Mouse (Mus musculus): ENCODE results near the gene Pde1a. TPM values are rescaled to one million over a fixed set of nuclear protein-coding genes. Genes with fewer than 3 reads are reported as not detected.

Gene Pde1a
- polyA plus RNA-seq, 1 experiment from 2014 or later: 36.9 TPM

- H3K27me3 ChIP-seq (ENCODE audit: control insufficient read depth, insufficient read depth, low read length): no peaks in the 10 kb centered on the region
- no peak overlapping the region for H3K27ac ChIP-seq (replicated peaks in 1 of 2; ENCODE audit: control insufficient read depth in 1 of 2, insufficient read depth in 1 of 2, low read depth in 2 of 2, low read length in 2 of 2)
- no peaks in the 10 kb centered on the region for H3K9me3 ChIP-seq (ENCODE audit: control insufficient read depth, low read length)
- H3K4me1 ChIP-seq (ENCODE audit: control insufficient read depth in 2 of 2, insufficient read depth in 2 of 2, low read length in 2 of 2): peaks cover 4 to 20% of the 10 kb centered on the region in 2 experiments
- ATAC-seq (ENCODE audit: insufficient number of reproducible peaks, insufficient read depth, low FRiP score, low read depth): no peak
- WGBS: 64% methylated on average over 4 of the region's 4 CpGs
- H3K4me2 ChIP-seq (ENCODE audit: low read length): no peak overlapping the region
- H3K4me3 ChIP-seq (ENCODE audit: control insufficient read depth in 1 of 2, insufficient read depth in 1 of 2, low read depth in 1 of 2, low read length in 2 of 2): no peak overlapping the region
- no peaks in the 10 kb centered on the region for H3K36me3 ChIP-seq (ENCODE audit: control insufficient read depth, insufficient read depth, low read length)
- no peak overlapping the region for H3K9ac ChIP-seq (ENCODE audit: low read length)
Observed at GRCm38 (mm10) chr2:79964964-79965363, 164.3 kb downstream of the Pde1a start.

GRCm38 (mm10) chr2:79961421-79961820 lies 167.8 kb downstream of the Pde1a start:
- no peak for ATAC-seq (ENCODE audit: insufficient number of reproducible peaks, insufficient read depth, low FRiP score, low read depth)
- WGBS: 89% methylated on average over 4 of the region's 4 CpGs
- Histone ChIP-seq H3K4me1 (ENCODE audit: control insufficient read depth in 2 of 2, insufficient read depth in 2 of 2, low read length in 2 of 2) (peaks cover 0 to 7% of the 10 kb centered on the region in 2 experiments; a peak in 3 of 4 replicates), H3K36me3 (ENCODE audit: control insufficient read depth, insufficient read depth, low read length) (no peaks in the 10 kb centered on the region), H3K9me3 (ENCODE audit: control insufficient read depth, low read length) (no peaks in the 10 kb centered on the region), H3K4me2 (ENCODE audit: low read length) (no peak overlapping the region), H3K9ac (ENCODE audit: low read length) (no peak overlapping the region), H3K4me3 (ENCODE audit: control insufficient read depth in 1 of 2, insufficient read depth in 1 of 2, low read depth in 1 of 2, low read length in 2 of 2) (no peak overlapping the region), H3K27me3 (ENCODE audit: control insufficient read depth, insufficient read depth, low read length) (no peaks in the 10 kb centered on the region), H3K27ac (replicated peaks in 1 of 2; ENCODE audit: control insufficient read depth in 1 of 2, insufficient read depth in 1 of 2, low read depth in 2 of 2, low read length in 2 of 2) (no peak overlapping the region)

- no peaks in the 10 kb centered on the region for H3K27me3 ChIP-seq (ENCODE audit: control insufficient read depth, insufficient read depth, low read length)
- H3K4me3 ChIP-seq (ENCODE audit: control insufficient read depth in 1 of 2, insufficient read depth in 1 of 2, low read depth in 1 of 2, low read length in 2 of 2): no peak overlapping the region
- H3K4me1 ChIP-seq (ENCODE audit: control insufficient read depth in 2 of 2, insufficient read depth in 2 of 2, low read length in 2 of 2): no peaks in the 10 kb centered on the region
- H3K36me3 ChIP-seq (ENCODE audit: control insufficient read depth, insufficient read depth, low read length): no peaks in the 10 kb centered on the region
- WGBS: 78% methylated on average over 6 of the region's 6 CpGs
- H3K27ac ChIP-seq (replicated peaks in 1 of 2; ENCODE audit: control insufficient read depth in 1 of 2, insufficient read depth in 1 of 2, low read depth in 2 of 2, low read length in 2 of 2): no peak overlapping the region
- no peak overlapping the region for H3K4me2 ChIP-seq (ENCODE audit: low read length)
- H3K9me3 ChIP-seq (ENCODE audit: control insufficient read depth, low read length): no peaks in the 10 kb centered on the region
- H3K9ac ChIP-seq (ENCODE audit: low read length): no peak overlapping the region
- no peak for ATAC-seq (ENCODE audit: insufficient number of reproducible peaks, insufficient read depth, low FRiP score, low read depth)
Observed at GRCm38 (mm10) chr2:79957659-79958340, 171.5 kb downstream of the Pde1a start.

GRCm38 (mm10) chr2:79945898-79946675 lies 183.2 kb downstream of the Pde1a start:
- ATAC-seq (ENCODE audit: insufficient number of reproducible peaks, insufficient read depth, low FRiP score, low read depth): no peak
- no peak overlapping the region for H3K4me3 ChIP-seq (ENCODE audit: control insufficient read depth in 1 of 2, insufficient read depth in 1 of 2, low read depth in 1 of 2, low read length in 2 of 2)
- no peaks in the 10 kb centered on the region for H3K9me3 ChIP-seq (ENCODE audit: control insufficient read depth, low read length)
- H3K4me2 ChIP-seq (ENCODE audit: low read length): no peak overlapping the region
- no peaks in the 10 kb centered on the region; a peak in 1 of 4 replicates for H3K4me1 ChIP-seq (ENCODE audit: control insufficient read depth in 2 of 2, insufficient read depth in 2 of 2, low read length in 2 of 2)
- H3K27ac ChIP-seq (replicated peaks in 1 of 2; ENCODE audit: control insufficient read depth in 1 of 2, insufficient read depth in 1 of 2, low read depth in 2 of 2, low read length in 2 of 2): peak overlapping the region in 1 of 2 experiments; percentile 33; a peak in 1 of 4 replicates
- no peaks in the 10 kb centered on the region for H3K27me3 ChIP-seq (ENCODE audit: control insufficient read depth, insufficient read depth, low read length)
- WGBS: 31% methylated on average over 8 of the region's 8 CpGs
- H3K36me3 ChIP-seq (ENCODE audit: control insufficient read depth, insufficient read depth, low read length): no peaks in the 10 kb centered on the region
- no peak overlapping the region for H3K9ac ChIP-seq (ENCODE audit: low read length)

GRCm38 (mm10) chr2:79934660-79935059 lies 194.6 kb downstream of the Pde1a start:
- ATAC-seq (ENCODE audit: insufficient number of reproducible peaks, insufficient read depth, low FRiP score, low read depth): no peak
- Histone ChIP-seq H3K4me1 (ENCODE audit: control insufficient read depth in 2 of 2, insufficient read depth in 2 of 2, low read length in 2 of 2) (no peaks in the 10 kb centered on the region), H3K27me3 (ENCODE audit: control insufficient read depth, insufficient read depth, low read length) (no peaks in the 10 kb centered on the region), H3K4me2 (ENCODE audit: low read length) (no peak overlapping the region), H3K4me3 (ENCODE audit: control insufficient read depth in 1 of 2, insufficient read depth in 1 of 2, low read depth in 1 of 2, low read length in 2 of 2) (no peak overlapping the region), H3K27ac (replicated peaks in 1 of 2; ENCODE audit: control insufficient read depth in 1 of 2, insufficient read depth in 1 of 2, low read depth in 2 of 2, low read length in 2 of 2) (no peak overlapping the region), H3K9ac (ENCODE audit: low read length) (no peak overlapping the region), H3K9me3 (ENCODE audit: control insufficient read depth, low read length) (no peaks in the 10 kb centered on the region; the same call in 1 of the 2 replicates), H3K36me3 (ENCODE audit: control insufficient read depth, insufficient read depth, low read length) (no peaks in the 10 kb centered on the region)
- WGBS: 55% methylated on average over 5 of the region's 5 CpGs

GRCm38 (mm10) chr2:79922356-79922755 lies 206.9 kb downstream of the Pde1a start:
- no peak for ATAC-seq (ENCODE audit: insufficient number of reproducible peaks, insufficient read depth, low FRiP score, low read depth)
- Histone ChIP-seq H3K9me3 (ENCODE audit: control insufficient read depth, low read length) (no peaks in the 10 kb centered on the region), H3K4me1 (ENCODE audit: control insufficient read depth in 2 of 2, insufficient read depth in 2 of 2, low read length in 2 of 2) (no peaks in the 10 kb centered on the region), H3K27ac (replicated peaks in 1 of 2; ENCODE audit: control insufficient read depth in 1 of 2, insufficient read depth in 1 of 2, low read depth in 2 of 2, low read length in 2 of 2) (no peak overlapping the region), H3K9ac (ENCODE audit: low read length) (no peak overlapping the region), H3K27me3 (ENCODE audit: control insufficient read depth, insufficient read depth, low read length) (no peaks in the 10 kb centered on the region), H3K4me2 (ENCODE audit: low read length) (no peak overlapping the region), H3K4me3 (ENCODE audit: control insufficient read depth in 1 of 2, insufficient read depth in 1 of 2, low read depth in 1 of 2, low read length in 2 of 2) (no peak overlapping the region), H3K36me3 (ENCODE audit: control insufficient read depth, insufficient read depth, low read length) (no peaks in the 10 kb centered on the region)

GRCm38 (mm10) chr2:79921375-79921774 lies 207.9 kb downstream of the Pde1a start:
- H3K27ac ChIP-seq (replicated peaks in 1 of 2; ENCODE audit: control insufficient read depth in 1 of 2, insufficient read depth in 1 of 2, low read depth in 2 of 2, low read length in 2 of 2): no peak overlapping the region
- no peaks in the 10 kb centered on the region for H3K27me3 ChIP-seq (ENCODE audit: control insufficient read depth, insufficient read depth, low read length)
- no peak overlapping the region for H3K4me2 ChIP-seq (ENCODE audit: low read length)
- H3K9ac ChIP-seq (ENCODE audit: low read length): no peak overlapping the region
- H3K4me1 ChIP-seq (ENCODE audit: control insufficient read depth in 2 of 2, insufficient read depth in 2 of 2, low read length in 2 of 2): no peaks in the 10 kb centered on the region
- no peaks in the 10 kb centered on the region for H3K36me3 ChIP-seq (ENCODE audit: control insufficient read depth, insufficient read depth, low read length)
- no peaks in the 10 kb centered on the region for H3K9me3 ChIP-seq (ENCODE audit: control insufficient read depth, low read length)
- no peak overlapping the region for H3K4me3 ChIP-seq (ENCODE audit: control insufficient read depth in 1 of 2, insufficient read depth in 1 of 2, low read depth in 1 of 2, low read length in 2 of 2)
- no peak for ATAC-seq (ENCODE audit: insufficient number of reproducible peaks, insufficient read depth, low FRiP score, low read depth)
- WGBS: 95% methylated on average over 4 of the region's 4 CpGs

All from heart, embryonic 14.5 days (tissue).